Comparison of ENCODE assay signal across 9 mouse cellular contexts in genomic region chr3:17619890-17620289, GRCm38 (mm10).
A peak's percentile ranks its signal among the peaks of the same experiment; 100 is the strongest.
DNase-seq lines count a peak whose midpoint lies in the region; ATAC-seq lines count a peak whose summit lies in the region.
"Had no signal": no experiment of that assay in that cellular context is flagged by ENCODE, and none has a peak within 500 bp of the region (broad histone marks: within the 10 kb centered on the region; RNA-seq: fewer than 3 reads in every experiment).

No protein-coding gene starts in this region.

- DNase-seq in R1 (ENCODE audit: low read depth, low spot score), result peak; percentile 25
- peak; percentile 87 for DNase-seq in forebrain, embryonic 14.5 days (ENCODE audit: low spot score)
- peak; percentile 72 for DNase-seq in layer of hippocampus, adult 9-10 months (ENCODE audit: low spot score)
- DNase-seq in midbrain, embryonic 14.5 days, result peak; percentile 90
- no peak for DNase-seq in kidney, adult 9 months
- no peak for DNase-seq in urinary bladder, adult 2 months (ENCODE audit: low spot score)
- DNase-seq in heart, postnatal 14 days, result no peak
- no peak for DNase-seq in cerebellum, adult 11-12 months

- no peak overlapping the region for H3K4me3 ChIP-seq in forebrain, embryonic 14.5 days (ENCODE audit: low read depth, low read length)
- no peak overlapping the region for H3K4me3 ChIP-seq in midbrain, embryonic 14.5 days (replicated peaks; ENCODE audit: low read depth, low read length)

- no peaks in the 10 kb centered on the region for H3K36me3 ChIP-seq in forebrain, embryonic 14.5 days (ENCODE audit: control insufficient read depth, insufficient read depth, low read length)
- H3K36me3 ChIP-seq in midbrain, embryonic 14.5 days (ENCODE audit: control insufficient read depth, insufficient read depth, low read length), result no peaks in the 10 kb centered on the region

- peak; percentile 72 for ATAC-seq in forebrain, embryonic 14.5 days
- ATAC-seq in midbrain, embryonic 14.5 days (ENCODE audit: low FRiP score, low TSS enrichment), result peak; percentile 87

- H3K4me1 ChIP-seq in forebrain, embryonic 14.5 days (ENCODE audit: control insufficient read depth, insufficient read depth, low read length), result peaks cover 9% of the 10 kb centered on the region
- H3K4me1 ChIP-seq in midbrain, embryonic 14.5 days (ENCODE audit: control insufficient read depth, insufficient read depth, low read length), result peaks cover 23% of the 10 kb centered on the region

- intact Hi-C loops in heart, postnatal 14 days (cut with DNase I), result no loop called here

- 38% methylated on average over 2 of the region's 2 CpGs for WGBS in forebrain, embryonic 14.5 days
- WGBS in midbrain, embryonic 14.5 days, result 11% methylated on average over 2 of the region's 2 CpGs

- H3K27me3 ChIP-seq in forebrain, embryonic 14.5 days (replicated peaks; ENCODE audit: control insufficient read depth, insufficient read depth, low read length), result 0 out of 2 replicates have a peak, but pooled peaks cover 8% of the 10 kb centered on the region
- no peaks in the 10 kb centered on the region for H3K27me3 ChIP-seq in midbrain, embryonic 14.5 days (ENCODE audit: control insufficient read depth, insufficient read depth, low read length)

- peak overlapping the region; percentile 16 for H3K4me2 ChIP-seq in forebrain, embryonic 14.5 days (ENCODE audit: low read length)
- H3K4me2 ChIP-seq in midbrain, embryonic 14.5 days (ENCODE audit: low read length), result peak overlapping the region; percentile 44

- H3K9ac ChIP-seq in forebrain, embryonic 14.5 days (ENCODE audit: low read length), result no peak overlapping the region
- 0 out of 2 replicates have a peak overlapping the region, but pooled peaks have one; percentile 17 for H3K9ac ChIP-seq in midbrain, embryonic 14.5 days (replicated peaks; ENCODE audit: low read length)

- H3K27ac ChIP-seq in forebrain, embryonic 14.5 days (ENCODE audit: low read depth, low read length), result 0 out of 2 replicates have a peak overlapping the region, but pooled peaks have one; percentile 59
- H3K27ac ChIP-seq in midbrain, embryonic 14.5 days (replicated peaks; ENCODE audit: low read depth, low read length), result peak overlapping the region; percentile 91
- H3K27ac ChIP-seq: macrophage had no signal

- H3K9me3 ChIP-seq in forebrain, embryonic 14.5 days (replicated peaks; ENCODE audit: control insufficient read depth, low read length), result no peaks in the 10 kb centered on the region
- no peaks in the 10 kb centered on the region for H3K9me3 ChIP-seq in midbrain, embryonic 14.5 days (ENCODE audit: control insufficient read depth, low read length)

Comparison
In these comparisons a context has a peak if more than half of its experiments do, and no peak if none do; other contexts are left out.
1. DNase-seq: peak in R1 (single experiment), forebrain, embryonic 14.5 days (single experiment), layer of hippocampus, adult 9-10 months (single experiment) and midbrain, embryonic 14.5 days (single experiment); none in kidney, adult 9 months (single experiment), urinary bladder, adult 2 months (single experiment), heart, postnatal 14 days (0 of 2) and cerebellum, adult 11-12 months (single experiment).